Mouse (Mus musculus) intestine, embryonic 14.5 days (tissue): ENCODE measurements around the gene Med12l. TPM values are rescaled to one million over a fixed set of nuclear protein-coding genes. Genes with fewer than 3 reads are reported as not detected.

ENCODE experiments used
- ATAC-seq: fragments of 200-750 bp; cut with Nextera tagmentation; replicated peaks from 2 replicates; pipeline ENCODE4 v1.8.0; 2017; ENCODE audit warnings: low read depth, moderate number of reproducible peaks, moderate TSS enrichment, moderate library complexity; ENCODE audit not compliant: low FRiP score, low TSS enrichment
- DNase-seq: peaks from one replicate; pipeline ENCODE4 v3.0.0-alpha.2; 2018; ENCODE audit warnings: low spot score
- H3K27ac ChIP-seq: fragments of 300-500 bp; sonication (generic); 2 replicates; pipeline ENCODE4 v1.5.1; 2014; ENCODE audit warnings: low read depth, mild to moderate bottlenecking, control low read depth
- H3K27me3 ChIP-seq: fragments of 300-500 bp; sonication (generic); replicated peaks from 2 replicates; pipeline ENCODE4 v1.6.1; 2014; ENCODE audit warnings: low read length, control low read depth; ENCODE audit not compliant: control insufficient read depth, insufficient read depth
- H3K36me3 ChIP-seq: fragments of 300-500 bp; sonication (generic); 2 replicates; pipeline ENCODE4 v1.6.1; 2014; ENCODE audit warnings: low read length, control low read depth; ENCODE audit not compliant: control insufficient read depth, insufficient read depth
- H3K4me1 ChIP-seq: fragments of 300-500 bp; sonication (generic); replicated peaks from 2 replicates; pipeline ENCODE4 v1.6.1; 2014; ENCODE audit warnings: low read length, control low read depth, mixed read lengths; ENCODE audit not compliant: control insufficient read depth, insufficient read depth
- H3K4me2 ChIP-seq: fragments of 300-500 bp; sonication (generic); 2 replicates; pipeline ENCODE4 v1.6.1; 2014; ENCODE audit warnings: low read length
- H3K4me3 ChIP-seq: fragments of 300-500 bp; sonication (generic); 2 replicates; pipeline ENCODE4 v1.5.1; 2014; ENCODE audit warnings: low read depth, low read length, control low read depth, mixed read lengths
- H3K9ac ChIP-seq: fragments of 300-500 bp; sonication (generic); 2 replicates; pipeline ENCODE4 v1.6.1; 2014; ENCODE audit warnings: mild to moderate bottlenecking, low read length
- H3K9me3 ChIP-seq: fragments of 300-500 bp; sonication (generic); 2 replicates; pipeline ENCODE4 v1.6.1; 2016; ENCODE audit warnings: low read length, control low read depth; ENCODE audit not compliant: control insufficient read depth
- WGBS: fragments of 180-500 bp; shearing (Covaris S2); extraction: QIAGEN DNeasy Blood & Tissue Kit; methylation state at CpG from one replicate; pipeline ENCODE4 v1.1.7; 2014; 5-methylcytosine and 5-hydroxymethylcytosine counted together
- polyA plus RNA-seq: library from polyadenylated mRNA; unstranded; fragments of >200 nt; fragmentation: Nextera tagmentation; extraction: Ambion mirVana; gene quantifications from 2 replicates; pipeline ENCODE4 v1.2.1, GENCODE M21; 2014

Gene Med12l
- polyA plus RNA-seq, 1 experiment from 2014 or later, result 2.4 TPM

- Histone ChIP-seq H3K4me2 (no peak overlapping the region), H3K4me3 (no peak overlapping the region), H3K27me3 (no peaks in the 10 kb centered on the region), H3K9me3 (no peaks in the 10 kb centered on the region), H3K27ac (no peak overlapping the region), H3K9ac (no peak overlapping the region), H3K36me3 (no peaks in the 10 kb centered on the region), H3K4me1 (no peaks in the 10 kb centered on the region)
- DNase-seq (no peak), ATAC-seq (no peak)
- 89% methylated on average over 6 of the region's 6 CpGs for WGBS
These were observed 162.9 kb downstream of the Med12l start for GRCm38 (mm10) chr3:59168476-59168875.

GRCm38 (mm10) chr3:59169215-59169614, 163.6 kb downstream of the Med12l start:
- Histone ChIP-seq H3K4me3 (no peak overlapping the region), H3K4me2 (no peak overlapping the region), H3K9ac (no peak overlapping the region), H3K27me3 (no peaks in the 10 kb centered on the region), H3K27ac (no peak overlapping the region), H3K4me1 (no peaks in the 10 kb centered on the region), H3K36me3 (no peaks in the 10 kb centered on the region), H3K9me3 (no peaks in the 10 kb centered on the region)
- ATAC-seq (no peak), DNase-seq (no peak)
- WGBS, result 76% methylated on average over 4 of the region's 4 CpGs

GRCm38 (mm10) chr3:59169921-59170627, 164.4 kb downstream of the Med12l start:
- no peak overlapping the region for H3K4me2 ChIP-seq
- 31% methylated on average over 2 of the region's 2 CpGs for WGBS
- H3K27ac ChIP-seq, result no peak overlapping the region
- no peaks in the 10 kb centered on the region for H3K36me3 ChIP-seq
- H3K27me3 ChIP-seq, result no peaks in the 10 kb centered on the region
- H3K4me1 ChIP-seq, result no peaks in the 10 kb centered on the region
- no peak for DNase-seq
- ATAC-seq, result no peak
- H3K4me3 ChIP-seq, result no peak overlapping the region
- no peaks in the 10 kb centered on the region for H3K9me3 ChIP-seq
- H3K9ac ChIP-seq, result no peak overlapping the region

- no peak for DNase-seq
- 66% methylated on average over 6 of the region's 6 CpGs for WGBS
- no peak for ATAC-seq
These were observed 169.0 kb downstream of the Med12l start for GRCm38 (mm10) chr3:59174426-59175154.

GRCm38 (mm10) chr3:59175234-59175633, 169.6 kb downstream of the Med12l start:
- H3K36me3 ChIP-seq, result no peaks in the 10 kb centered on the region
- H3K4me1 ChIP-seq, result no peaks in the 10 kb centered on the region
- no peak overlapping the region for H3K27ac ChIP-seq
- WGBS, result 16% methylated on average over 5 of the region's 5 CpGs
- H3K9me3 ChIP-seq, result no peaks in the 10 kb centered on the region
- no peak for ATAC-seq
- H3K9ac ChIP-seq, result no peak overlapping the region
- H3K4me2 ChIP-seq, result no peak overlapping the region
- H3K27me3 ChIP-seq, result no peaks in the 10 kb centered on the region
- peak; percentile 54 for DNase-seq
- no peak overlapping the region for H3K4me3 ChIP-seq

More at GRCm38 (mm10) chr3:59174426-59175154, 169.0 kb downstream of the Med12l start:
- Histone ChIP-seq H3K9ac (no peak overlapping the region), H3K4me1 (no peaks in the 10 kb centered on the region), H3K4me2 (no peak overlapping the region), H3K4me3 (no peak overlapping the region), H3K27me3 (no peaks in the 10 kb centered on the region), H3K36me3 (no peaks in the 10 kb centered on the region), H3K27ac (no peak overlapping the region), H3K9me3 (no peaks in the 10 kb centered on the region)

- Histone ChIP-seq H3K9me3 (no peaks in the 10 kb centered on the region), H3K4me3 (no peak overlapping the region), H3K36me3 (no peaks in the 10 kb centered on the region), H3K27me3 (no peaks in the 10 kb centered on the region), H3K27ac (no peak overlapping the region), H3K4me1 (no peaks in the 10 kb centered on the region), H3K9ac (no peak overlapping the region), H3K4me2 (no peak overlapping the region)
- no peak for DNase-seq
- no peak for ATAC-seq
- 78% methylated on average over 5 of the region's 5 CpGs for WGBS
These were observed 171.2 kb downstream of the Med12l start for GRCm38 (mm10) chr3:59176871-59177270.

- no peak overlapping the region for H3K9ac ChIP-seq
- DNase-seq (peak; percentile 27), ATAC-seq (no peak)
- H3K4me1 ChIP-seq, result no peaks in the 10 kb centered on the region
- no peak overlapping the region for H3K27ac ChIP-seq
- no peak overlapping the region for H3K4me3 ChIP-seq
- 73% methylated on average over 5 of the region's 5 CpGs for WGBS
- no peaks in the 10 kb centered on the region for H3K27me3 ChIP-seq
- no peaks in the 10 kb centered on the region for H3K36me3 ChIP-seq
- no peaks in the 10 kb centered on the region for H3K9me3 ChIP-seq
- no peak overlapping the region for H3K4me2 ChIP-seq
These were observed 175.5 kb downstream of the Med12l start for GRCm38 (mm10) chr3:59181134-59181533.

- H3K4me2 ChIP-seq, result no peak overlapping the region
- H3K36me3 ChIP-seq, result no peaks in the 10 kb centered on the region
These were observed 176.5 kb downstream of the Med12l start for GRCm38 (mm10) chr3:59182129-59182528.

GRCm38 (mm10) chr3:59185662-59186061, 180.0 kb downstream of the Med12l start:
- WGBS, result 79% methylated on average over 4 of the region's 4 CpGs
- no peak overlapping the region for H3K27ac ChIP-seq
- H3K27me3 ChIP-seq, result no peaks in the 10 kb centered on the region
- H3K36me3 ChIP-seq, result no peaks in the 10 kb centered on the region
- H3K4me2 ChIP-seq, result no peak overlapping the region
- DNase-seq, result peak; percentile 24
- H3K9ac ChIP-seq, result no peak overlapping the region
- H3K9me3 ChIP-seq, result no peaks in the 10 kb centered on the region
- no peak for ATAC-seq
- no peak overlapping the region for H3K4me3 ChIP-seq
- no peaks in the 10 kb centered on the region for H3K4me1 ChIP-seq

More at GRCm38 (mm10) chr3:59182129-59182528, 176.5 kb downstream of the Med12l start:
- DNase-seq (no peak), ATAC-seq (no peak)
- Histone ChIP-seq H3K9ac (no peak overlapping the region), H3K27ac (no peak overlapping the region), H3K4me1 (no peaks in the 10 kb centered on the region), H3K27me3 (no peaks in the 10 kb centered on the region), H3K4me3 (no peak overlapping the region), H3K9me3 (no peaks in the 10 kb centered on the region)
